Mouse (Mus musculus) embryonic fibroblast, embryonic 13.5 days (primary cell): ENCODE measurements around the gene Smim14.

Experiments
- CTCF ChIP-seq: IDR thresholded peaks from 2 replicates; pipeline ENCODE4 v1.5.1; 2011; ENCODE audit warnings: mild to moderate bottlenecking, control low read depth, low read length, moderate library complexity, borderline replicate concordance; ENCODE audit not compliant: insufficient read depth
- POLR2A ChIP-seq: IDR thresholded peaks from 2 replicates; pipeline ENCODE4 v1.6.1; 2011; ENCODE audit warnings: low read depth, mild to moderate bottlenecking, control low read depth, low read length, moderate library complexity

- TF ChIP-seq POLR2A = no peak
- no peak for TF ChIP-seq CTCF
Measured at GRCm38 (mm10) chr5:65488725-65489124, 48.3 kb downstream of the Smim14 start.
